Mouse (Mus musculus): ENCODE results near the gene Tmem40. TPM values are rescaled to one million over a fixed set of nuclear protein-coding genes. Genes with fewer than 3 reads are reported as not detected.

Gene Tmem40
- total RNA-seq, 2 experiments from 2014 or later, result 0.54 to 0.60 TPM

DNA sequence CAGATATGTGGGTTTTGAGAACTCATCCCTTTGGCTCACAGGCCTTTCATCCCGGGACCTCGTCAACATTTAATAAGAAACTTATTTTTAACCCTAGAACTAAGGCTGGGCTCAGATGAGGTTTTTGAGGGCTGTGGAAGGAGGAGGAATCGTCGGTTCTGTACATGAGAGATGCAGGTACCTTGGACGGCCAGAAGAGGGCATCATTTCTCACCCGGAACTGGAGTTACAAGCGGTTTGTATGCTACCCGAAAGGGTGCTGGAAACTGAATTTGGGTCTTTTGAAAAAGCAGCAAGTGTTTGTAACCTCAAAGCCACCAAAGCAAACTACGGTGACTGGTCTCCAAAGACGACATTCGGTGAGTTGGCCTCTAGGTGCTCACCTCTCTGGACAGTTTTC, 60.9 kb downstream of the Tmem40 start:
- DNase-seq, result no peak

DNA sequence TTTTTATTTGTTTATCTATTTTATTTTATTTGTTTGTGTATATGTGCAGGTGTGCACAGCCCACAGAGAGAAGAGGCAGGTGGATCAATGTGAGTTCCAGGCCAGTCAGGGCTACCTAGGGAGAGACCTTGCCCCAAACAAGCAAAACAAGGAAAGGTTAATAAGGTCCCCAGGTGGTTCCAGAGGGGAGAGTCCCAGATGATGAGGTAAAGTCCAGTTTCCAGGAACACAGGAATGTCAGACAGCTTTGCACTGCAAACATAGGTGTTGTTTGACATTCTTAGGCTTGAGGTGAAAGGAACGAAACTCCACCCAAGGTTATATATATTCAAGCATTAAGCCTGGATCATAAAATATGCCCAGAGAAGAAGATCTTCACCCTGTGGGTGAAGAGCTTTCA, 61.4 kb downstream of the Tmem40 start:
- no peak for DNase-seq

DNA sequence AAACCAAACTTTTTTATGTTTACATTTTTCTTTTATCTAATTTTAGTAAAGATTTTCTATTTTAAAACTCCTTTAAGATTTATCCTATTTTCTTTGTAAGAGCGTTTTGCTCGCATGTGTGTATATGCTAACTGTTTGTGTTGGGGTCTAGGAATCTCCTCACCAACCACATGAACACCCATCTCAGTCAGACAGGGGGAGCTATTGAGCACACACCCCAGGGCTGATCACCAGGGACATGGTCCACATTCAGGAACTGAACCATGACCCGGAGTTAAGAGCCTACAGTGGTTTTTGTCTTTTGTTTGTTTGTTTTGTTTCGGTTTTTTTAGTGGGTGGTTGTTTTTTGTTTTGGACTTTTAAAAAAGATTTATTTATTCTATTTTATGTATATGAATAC, 63.5 kb downstream of the Tmem40 start:
- no peak for DNase-seq

DNA sequence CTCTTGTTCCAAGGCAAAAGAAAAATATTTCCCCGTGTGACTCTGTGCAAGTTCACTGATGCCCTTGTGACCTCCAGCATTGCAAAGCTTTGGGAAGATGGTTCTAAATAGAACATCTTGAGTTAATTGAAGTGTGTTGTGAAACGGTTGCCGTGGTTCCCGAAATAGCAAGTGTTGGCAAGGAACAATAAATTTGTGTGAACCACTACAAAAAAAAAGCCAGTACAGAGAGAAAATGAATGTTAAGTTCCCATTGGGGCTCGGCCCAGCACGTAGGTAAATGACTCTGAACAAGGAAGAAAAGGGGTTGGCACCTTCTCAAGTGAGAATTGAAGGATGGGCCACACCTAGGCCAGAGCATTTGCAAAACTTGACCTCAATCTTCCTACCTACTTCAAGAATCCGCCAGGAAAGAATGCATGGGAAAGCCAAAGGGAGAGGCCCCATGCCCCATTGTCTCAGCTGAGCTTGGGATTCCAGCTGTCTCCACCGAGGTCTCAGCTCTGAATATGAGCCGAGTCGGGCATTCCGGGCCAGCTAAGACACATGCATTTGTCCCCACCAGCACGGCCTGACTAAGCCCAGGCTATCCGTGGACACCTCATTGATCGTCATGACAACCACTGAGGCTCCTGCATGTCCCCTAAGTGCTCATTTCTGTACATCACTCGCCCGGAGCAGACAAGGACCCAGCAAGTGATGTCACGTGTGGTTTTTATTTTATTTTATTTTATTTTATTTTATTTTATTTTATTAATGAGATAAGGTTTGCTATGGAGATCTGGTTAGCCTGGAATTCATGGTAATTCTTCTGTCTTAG, 64.3 kb downstream of the Tmem40 start:
- DNase-seq, result peak; percentile 60 to 69

DNA sequence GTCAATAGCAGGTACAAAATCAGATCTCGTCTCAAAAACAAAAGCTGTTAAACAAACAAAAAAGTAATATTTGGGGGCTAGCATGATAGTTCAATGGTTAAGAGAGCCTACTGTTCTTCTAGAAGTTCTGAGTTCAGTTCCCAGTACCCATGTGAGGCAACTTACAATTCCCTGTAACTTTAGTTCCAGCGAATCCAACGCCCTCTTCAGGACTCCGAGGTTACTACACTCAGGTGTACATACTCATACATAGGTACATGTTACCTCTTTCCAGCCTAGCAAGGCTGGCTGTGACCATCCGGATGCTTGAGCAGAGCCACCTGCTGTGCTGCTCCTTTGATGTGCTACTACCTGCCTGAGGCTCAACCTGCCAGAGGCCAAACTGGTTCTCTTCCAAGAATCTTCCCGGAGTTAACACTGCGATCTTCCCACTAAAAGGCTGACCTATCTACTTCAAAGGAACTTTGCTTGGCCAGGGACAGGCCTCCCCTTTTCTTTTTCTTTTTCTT, 65.4 kb downstream of the Tmem40 start:
- no peak for DNase-seq

DNA sequence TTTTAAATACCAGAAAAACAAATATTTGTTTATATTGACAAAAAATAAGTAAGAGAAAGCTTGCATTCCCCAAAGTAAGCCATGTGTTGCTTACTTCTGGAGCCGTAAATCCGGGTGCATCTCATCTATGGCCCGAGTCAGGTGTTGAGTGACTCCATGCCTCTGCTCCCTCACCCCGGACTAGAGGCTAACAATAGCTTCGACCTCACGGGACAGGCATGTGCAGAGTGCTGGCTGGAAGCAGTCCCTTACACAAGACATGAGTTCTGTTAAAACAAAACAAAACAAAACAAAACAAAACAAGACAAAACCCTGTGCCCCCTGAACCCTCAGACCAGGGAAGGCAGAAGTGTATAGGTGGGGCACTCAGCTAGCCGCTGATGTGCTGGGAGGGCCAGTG, 67.1 kb downstream of the Tmem40 start:
- DNase-seq, result peak; percentile 62 to 74

DNA sequence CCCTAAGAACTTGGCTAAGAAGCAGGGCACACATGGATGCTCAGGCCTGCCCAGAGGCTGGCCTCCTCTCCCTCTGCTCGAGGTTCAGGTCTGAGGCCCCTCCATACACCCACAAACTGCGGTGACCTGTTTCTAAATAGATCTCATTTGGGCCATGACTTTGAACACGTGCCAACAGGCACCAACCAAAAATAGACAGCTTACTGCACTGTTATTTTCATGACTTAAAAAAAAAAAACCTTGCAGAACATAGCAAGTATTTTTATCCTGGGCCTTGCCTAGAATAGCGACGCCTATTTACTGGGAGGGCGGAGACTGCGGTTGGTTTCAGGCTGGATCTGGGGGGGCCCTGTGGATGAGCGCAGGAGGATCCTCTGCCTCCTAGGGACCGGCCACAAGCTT, 67.8 kb downstream of the Tmem40 start:
- DNase-seq, result peak; percentile 76 to 84

DNA sequence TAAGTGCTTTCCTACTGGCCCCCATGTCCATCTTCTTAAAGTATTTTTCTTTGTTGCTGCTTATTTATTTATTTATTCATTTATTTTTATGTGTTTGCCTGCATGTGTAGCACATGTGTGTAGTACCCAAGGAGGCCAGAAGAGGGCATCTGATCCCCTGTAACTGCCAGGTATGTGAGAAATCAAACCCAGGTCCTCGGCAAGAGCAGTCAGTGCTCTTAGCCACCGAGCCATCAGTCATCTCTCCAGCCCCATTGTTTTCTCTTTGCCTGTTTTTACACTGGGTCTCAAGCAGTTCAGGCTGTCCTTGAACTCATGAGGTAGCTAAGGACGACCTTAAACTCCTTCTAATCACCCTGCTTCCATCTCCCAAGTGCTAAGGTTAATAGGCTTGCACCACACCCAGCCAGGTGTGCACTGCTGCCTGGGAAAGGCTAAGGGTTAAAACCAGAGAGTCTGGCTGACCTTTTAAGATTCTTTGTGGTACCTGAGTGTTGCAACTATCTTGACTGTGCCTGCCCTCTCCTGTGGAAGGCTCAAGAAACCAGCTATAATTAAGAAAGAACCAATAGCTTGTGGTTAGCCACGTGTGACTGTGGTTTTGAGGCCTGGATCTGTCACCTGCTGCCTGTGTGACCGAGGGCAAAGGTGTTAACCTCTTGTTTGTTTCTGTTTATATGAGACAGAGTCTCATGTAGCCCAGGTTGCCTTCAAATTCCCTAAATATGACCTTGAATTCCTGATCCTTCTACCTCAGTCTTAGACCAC, 69.1 kb downstream of the Tmem40 start:
- no peak for DNase-seq

DNA sequence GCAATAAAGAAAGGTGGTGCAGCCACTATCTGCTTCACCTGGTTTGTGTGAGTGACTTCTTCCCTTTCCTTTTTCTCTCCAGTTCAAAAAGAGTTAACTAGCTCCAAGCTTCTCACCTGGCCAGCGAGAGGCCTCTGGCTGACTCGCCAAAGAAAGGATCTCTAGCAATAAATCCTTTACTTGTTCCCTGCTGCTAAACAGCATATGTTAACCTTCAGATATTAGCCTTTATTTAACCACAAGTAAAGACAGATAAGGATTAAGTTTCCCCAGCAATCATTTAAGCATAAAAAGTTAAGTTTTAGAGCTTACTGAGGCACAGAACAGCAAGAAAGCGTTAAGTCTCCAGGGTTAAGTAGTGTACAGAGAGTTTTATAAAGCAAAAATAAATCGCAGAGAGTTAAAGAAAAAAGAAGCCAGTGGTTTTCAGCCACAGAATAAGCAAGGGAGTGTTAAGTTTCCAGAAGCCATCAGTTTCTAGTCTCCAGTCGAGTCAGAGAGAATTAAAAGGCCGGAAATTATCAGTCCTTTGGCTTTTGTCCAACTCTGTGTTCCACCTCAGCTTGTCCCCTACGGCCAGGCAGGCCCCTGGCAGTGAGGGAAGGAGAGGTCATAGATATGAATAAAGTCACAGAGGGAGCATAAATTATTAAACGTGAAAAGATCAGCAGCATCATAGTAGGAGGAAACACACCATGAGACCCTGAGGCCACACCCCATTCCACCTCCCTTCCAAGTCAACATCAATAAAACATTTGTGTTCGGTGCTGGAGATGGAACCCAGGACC, 69.9 kb downstream of the Tmem40 start:
- DNase-seq, result peak; percentile 44 to 45

DNA sequence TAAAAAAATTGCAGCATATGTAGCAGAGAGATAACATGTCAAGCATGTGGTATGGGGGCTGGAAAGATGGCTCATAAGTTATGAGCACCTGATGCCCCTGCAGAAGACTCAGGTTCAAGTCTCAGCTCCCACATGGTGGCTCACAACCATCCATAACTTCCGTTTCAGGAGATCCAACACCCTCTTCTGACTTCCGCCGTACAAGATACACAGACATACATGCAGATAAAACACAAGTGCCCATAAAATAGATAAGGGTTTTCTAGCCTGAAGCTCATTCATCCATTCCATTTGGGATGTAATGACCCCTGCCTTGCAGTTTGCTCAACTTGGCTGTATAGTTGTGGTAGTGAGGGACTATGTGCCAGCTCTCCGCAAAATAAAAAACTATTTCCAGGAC, 72.1 kb downstream of the Tmem40 start:
- no peak for DNase-seq

DNA sequence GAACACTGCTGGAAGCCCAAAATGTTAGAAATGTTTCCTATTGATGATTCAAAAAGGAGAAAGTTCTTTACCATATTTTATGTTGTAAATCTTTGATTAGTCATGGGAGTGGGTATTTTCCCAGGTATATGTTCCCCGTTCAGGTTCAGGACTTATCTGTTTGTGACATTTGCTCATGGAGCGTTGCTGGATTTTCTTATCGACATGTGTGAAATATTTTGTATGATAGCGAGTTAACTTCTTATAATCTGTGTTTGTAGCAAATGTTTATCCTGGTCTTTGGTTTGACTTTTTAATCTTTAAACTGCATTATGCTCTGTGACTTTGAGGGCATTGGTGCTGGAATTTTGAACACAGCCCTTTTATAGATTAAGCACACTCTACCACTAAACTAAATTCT, 73.6 kb downstream of the Tmem40 start:
- no peak for DNase-seq

DNA sequence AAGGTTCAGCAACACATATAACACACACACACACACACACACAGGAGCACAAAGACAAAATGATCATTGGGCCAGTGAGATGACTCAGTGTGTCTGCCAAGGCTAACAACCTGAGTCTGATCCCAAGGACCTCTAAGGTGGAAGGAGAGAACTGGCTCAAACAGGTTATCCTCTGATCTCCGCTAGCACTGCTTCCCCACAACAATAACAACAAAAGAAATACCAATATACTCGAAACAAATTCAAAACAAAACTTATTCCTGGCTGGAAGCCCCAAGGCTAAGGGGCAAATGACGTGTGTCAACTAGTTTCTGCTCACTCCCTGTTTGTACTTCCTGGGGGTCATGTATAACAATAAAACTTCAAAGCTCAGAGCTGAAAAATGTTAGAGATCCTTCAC, 74.5 kb downstream of the Tmem40 start:
- DNase-seq, result no peak

DNA sequence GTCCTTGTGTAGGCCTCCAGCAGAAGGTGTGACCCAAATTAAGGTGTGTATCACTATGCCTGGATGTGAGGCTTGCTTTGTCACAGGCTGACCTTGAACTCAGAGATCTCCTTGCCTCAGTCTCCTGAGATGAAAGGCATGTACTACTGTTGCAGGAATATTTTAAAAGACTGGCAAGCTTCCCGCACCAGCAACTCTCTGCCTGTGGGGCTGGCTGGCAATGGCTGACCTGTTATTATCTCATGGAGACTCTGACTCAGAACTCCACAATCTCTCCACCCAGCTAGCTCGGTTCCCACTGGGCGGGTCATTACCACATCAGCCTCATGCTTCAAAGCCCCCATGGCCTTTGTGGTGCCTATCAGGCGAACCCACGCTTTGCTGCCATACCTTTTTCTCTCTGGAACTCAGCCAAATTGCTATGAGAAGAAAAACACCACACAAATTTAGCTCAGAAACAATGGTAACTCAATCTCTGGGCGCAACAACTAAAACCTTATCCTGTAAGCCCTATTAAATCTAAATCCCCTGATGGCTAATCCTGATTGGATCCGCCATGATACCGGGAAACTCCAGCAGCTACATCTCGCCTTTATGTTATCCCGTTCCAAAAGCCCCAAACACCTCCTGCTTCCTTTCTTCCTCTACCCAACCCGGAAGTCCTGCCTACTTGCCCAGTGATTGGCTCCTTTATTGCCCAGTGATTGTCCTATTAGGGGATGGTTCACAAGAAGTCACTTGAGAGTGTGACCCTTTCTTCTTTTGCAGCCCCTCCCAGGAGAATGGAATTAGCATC, 77.2 kb downstream of the Tmem40 start:
- no peak for DNase-seq

DNA sequence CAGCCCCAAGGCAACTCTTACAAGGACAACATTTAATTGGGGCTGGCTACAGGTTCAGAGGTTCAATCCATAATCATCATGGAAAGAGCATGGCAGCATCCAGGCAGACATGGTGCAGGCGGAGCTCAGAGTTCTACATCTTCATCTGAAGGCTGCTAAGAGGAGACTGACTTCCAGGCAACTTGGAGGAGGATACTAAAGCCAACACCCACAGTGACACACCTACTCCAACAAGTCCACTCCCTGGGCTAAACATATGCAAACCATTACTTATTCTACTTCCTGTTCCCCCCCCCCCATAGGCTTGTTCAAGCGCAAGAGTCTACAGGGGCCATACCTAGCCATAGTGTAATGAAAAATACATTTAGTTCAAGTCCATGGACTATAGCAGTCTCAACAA, 77.9 kb downstream of the Tmem40 start:
- no peak for DNase-seq

DNA sequence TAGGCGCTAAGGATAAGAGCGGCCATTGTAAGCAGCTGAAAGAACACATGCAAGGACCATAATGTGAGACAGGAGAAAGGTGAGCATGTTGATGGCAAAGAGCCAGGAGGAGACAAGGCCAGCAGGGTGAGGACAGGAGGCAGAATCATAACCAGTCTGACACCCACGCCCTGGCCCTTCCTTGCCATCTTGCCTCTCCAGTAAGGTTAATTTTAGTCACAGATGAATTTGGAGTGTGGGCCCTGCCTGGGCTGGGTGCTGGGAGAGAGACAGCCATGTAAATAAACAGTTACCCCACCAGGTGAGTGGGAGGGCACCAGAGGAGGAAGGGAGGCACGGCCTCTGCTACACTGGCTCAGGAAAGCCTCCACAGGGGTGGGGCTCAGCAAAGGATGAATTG, 81.1 kb downstream of the Tmem40 start:
- DNase-seq, result no peak

Small RNA genes within 50 kb of the gene (microRNA-seq; reads per million reads assigned to microRNA genes)
- gene Mir7660, result 0.38 to 1.4 reads per million in 2 experiments

Other genes with a start within 250 kb of the Tmem40 start
- 1 to 10 TPM; 6.0 to 7.4 TPM for gene Tsen2, start 217.7 kb downstream of the Tmem40 start, total RNA-seq (2021)
- gene Mkrn2os, start 169.8 kb downstream of the Tmem40 start, total RNA-seq (2021), result under 1 TPM; 0.39 to 0.40 TPM
- 10 to 100 TPM; 36.7 to 41.0 TPM for gene Mkrn2, start 160.5 kb downstream of the Tmem40 start, total RNA-seq (2021)
- gene Raf1, start 85.8 kb downstream of the Tmem40 start, total RNA-seq (2021), result 100 to 1,000 TPM; 107 to 111 TPM
- 10 to 100 TPM; 73.3 to 76.6 TPM for gene Cand2, start 12.1 kb upstream of the Tmem40 start, total RNA-seq (2021)
- 100 to 1,000 TPM; 616 to 693 TPM for gene Rpl32, start 46.3 kb upstream of the Tmem40 start, total RNA-seq (2021)
- under 1 TPM; 0.27 to 0.54 TPM for gene Efcab12, start 76.0 kb upstream of the Tmem40 start, total RNA-seq (2021)
- gene Mbd4, start 91.0 kb upstream of the Tmem40 start, total RNA-seq (2021), result 1 to 10 TPM in 1 of 2 experiments, under 1 TPM in 1; 0.79 to 1.1 TPM
- 1 to 10 TPM; 6.5 to 7.4 TPM for gene Ift122, start 91.1 kb upstream of the Tmem40 start, total RNA-seq (2021)
- not detected for gene Rho, start 169.3 kb upstream of the Tmem40 start, total RNA-seq (2021)
- not detected for gene H1foo, start 182.5 kb upstream of the Tmem40 start, total RNA-seq (2021)
- gene Plxnd1, start 232.6 kb upstream of the Tmem40 start, total RNA-seq (2021), result 10 to 100 TPM; 54.6 to 68.7 TPM

All from heart, adult 18-20 months (tissue).